Mouse (Mus musculus) activated CD4-positive, CD25-positive, alpha-beta regulatory T cell (primary cell): ENCODE data around the gene Papss1. TPM values are rescaled to one million over a fixed set of nuclear protein-coding genes. Genes with fewer than 3 reads are reported as not detected.

ENCODE experiments used
- polyA plus RNA-seq, 2 experiments: library from polyadenylated mRNA; unstranded; fragments of 100-300 nt; shearing (Covaris generic); gene quantifications; one replicate each; pipeline ENCODE4 v1.2.1; 2017

The Papss1 gene
- 10 to 100 TPM; 29.1 to 32.2 TPM for polyA plus RNA-seq

DNA sequence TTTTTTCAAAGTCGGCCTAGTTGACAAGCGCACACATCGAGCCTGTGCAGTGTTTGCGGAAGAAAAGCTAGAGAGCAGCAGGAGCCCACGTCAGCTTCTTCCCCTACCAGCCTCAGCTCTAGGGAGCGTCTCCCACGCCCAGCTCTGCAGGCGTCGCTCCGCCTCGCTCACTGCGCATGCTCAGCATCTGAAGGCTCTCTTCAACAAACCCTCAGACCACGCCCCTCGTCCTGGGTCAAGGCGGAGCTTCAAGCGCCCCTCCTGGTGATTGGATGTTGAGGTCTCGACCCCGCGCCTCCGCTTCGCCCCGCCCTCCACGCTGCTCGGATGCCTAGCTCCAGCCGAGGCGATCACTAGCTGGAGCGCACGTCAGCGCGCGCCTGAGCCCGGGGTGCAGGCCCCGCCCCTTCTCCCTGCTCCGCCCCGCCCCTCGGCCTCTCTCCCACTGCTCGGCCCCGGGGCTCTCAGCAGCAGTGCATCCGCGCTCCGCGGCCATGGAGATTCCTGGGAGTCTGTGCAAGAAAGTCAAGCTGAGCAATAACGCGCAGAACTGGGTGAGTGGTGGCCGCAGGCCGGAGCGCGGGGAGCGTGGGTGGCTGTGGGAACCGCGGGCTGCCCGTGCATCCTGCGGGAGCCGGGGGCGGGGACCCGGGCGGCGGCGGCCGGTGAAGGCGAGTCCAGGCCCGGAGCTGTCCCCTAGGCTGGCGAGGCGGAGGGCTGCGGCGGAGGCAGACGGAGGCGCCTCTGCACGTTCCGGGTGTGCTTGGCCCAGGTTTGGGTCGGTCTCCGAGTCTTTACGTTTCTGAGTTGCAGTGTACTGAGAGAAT is at the start of gene Papss1:
TSS of gene Papss1 (plus strand) at position 339 of the 827 bp plus-strand sequence.

Other genes with a start within 250 kb of the Papss1 start
- under 1 TPM; 0.05 to 0.09 TPM for gene Sgms2, start 73.4 kb upstream of the Papss1 start, polyA plus RNA-seq